Mouse (Mus musculus) embryonic facial prominence, embryonic 15.5 days (tissue): ENCODE data around the gene Pakap. TPM values are rescaled to one million over a fixed set of nuclear protein-coding genes. Genes with fewer than 3 reads are reported as not detected.

Experiments
- ATAC-seq: fragments of 200-750 bp; cut with Nextera tagmentation; 2 replicates; pipeline ENCODE4 v1.8.0; 2017; ENCODE audit warnings: low read depth, moderate TSS enrichment; ENCODE audit not compliant: insufficient number of reproducible peaks, low FRiP score, low TSS enrichment
- H3K27ac ChIP-seq: fragments of 300-500 bp; sonication (generic); replicated peaks from 2 replicates; pipeline ENCODE4 v1.5.1; 2015; ENCODE audit warnings: mild to moderate bottlenecking, inconsistent platforms
- H3K27me3 ChIP-seq: fragments of 300-500 bp; sonication (generic); 2 replicates; pipeline ENCODE4 v1.6.1; 2015; ENCODE audit warnings: inconsistent platforms
- H3K36me3 ChIP-seq: fragments of 300-500 bp; sonication (generic); 2 replicates; pipeline ENCODE4 v1.6.1; 2015; ENCODE audit warnings: mild to moderate bottlenecking, inconsistent platforms
- H3K4me1 ChIP-seq: fragments of 300-500 bp; sonication (generic); 2 replicates; pipeline ENCODE4 v1.6.1; 2015; ENCODE audit warnings: inconsistent platforms
- H3K4me2 ChIP-seq: fragments of 300-500 bp; sonication (generic); replicated peaks from 2 replicates; pipeline ENCODE4 v1.6.1; 2015; ENCODE audit warnings: mild to moderate bottlenecking, inconsistent platforms
- H3K4me3 ChIP-seq: fragments of 300-500 bp; sonication (generic); replicated peaks from 2 replicates; pipeline ENCODE4 v1.5.1; 2015; ENCODE audit warnings: mild to moderate bottlenecking, inconsistent platforms
- H3K9ac ChIP-seq: fragments of 300-500 bp; sonication (generic); 2 replicates; pipeline ENCODE4 v1.6.1; 2015; ENCODE audit warnings: inconsistent platforms
- H3K9me3 ChIP-seq: fragments of 300-500 bp; sonication (generic); replicated peaks from 2 replicates; pipeline ENCODE4 v1.6.1; 2016; ENCODE audit warnings: inconsistent platforms
- WGBS: fragments of 180-500 bp; shearing (Covaris S2); methylation state at CpG from one replicate; pipeline ENCODE4 v1.1.7; 2015; 5-methylcytosine and 5-hydroxymethylcytosine counted together
- polyA plus RNA-seq: library from polyadenylated mRNA; unstranded; fragments of >200 nt; fragmentation: Nextera tagmentation; extraction: Ambion mirVana; gene quantifications from 2 replicates; pipeline ENCODE4 v1.2.1, GENCODE M21; 2015

Pakap gene
- polyA plus RNA-seq, 1 experiment from 2014 or later = 27.6 TPM

DNA sequence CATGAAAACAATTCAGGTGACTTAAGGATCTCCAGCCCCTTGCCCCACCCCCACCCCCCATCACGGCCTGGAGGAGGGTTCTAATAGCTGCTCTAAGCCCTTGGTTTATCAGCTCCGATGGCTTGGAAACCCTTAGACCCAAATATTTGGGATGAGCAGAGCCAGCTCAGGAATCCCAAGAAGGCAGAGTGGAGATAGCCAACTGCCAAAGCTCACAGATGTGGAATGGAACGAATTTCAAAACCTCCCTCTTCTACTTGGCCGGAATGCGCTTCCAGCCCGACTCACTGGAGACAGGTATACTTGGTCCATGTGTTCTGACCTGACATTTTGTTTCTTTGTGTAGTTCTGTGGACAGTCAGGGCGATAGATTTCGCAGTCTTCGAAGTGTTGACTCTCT is 261.2 kb downstream of the Pakap start:
- Histone ChIP-seq H3K4me3 (no peak overlapping the region), H3K4me1 (peaks cover 17% of the 10 kb centered on the region), H3K36me3 (no peaks in the 10 kb centered on the region), H3K27me3 (no peaks in the 10 kb centered on the region), H3K9me3 (no peaks in the 10 kb centered on the region), H3K9ac (no peak overlapping the region), H3K4me2 (no peak overlapping the region), H3K27ac (no peak overlapping the region)
- no peak for ATAC-seq
- 68% methylated on average over 9 of the region's 9 CpGs for WGBS

DNA sequence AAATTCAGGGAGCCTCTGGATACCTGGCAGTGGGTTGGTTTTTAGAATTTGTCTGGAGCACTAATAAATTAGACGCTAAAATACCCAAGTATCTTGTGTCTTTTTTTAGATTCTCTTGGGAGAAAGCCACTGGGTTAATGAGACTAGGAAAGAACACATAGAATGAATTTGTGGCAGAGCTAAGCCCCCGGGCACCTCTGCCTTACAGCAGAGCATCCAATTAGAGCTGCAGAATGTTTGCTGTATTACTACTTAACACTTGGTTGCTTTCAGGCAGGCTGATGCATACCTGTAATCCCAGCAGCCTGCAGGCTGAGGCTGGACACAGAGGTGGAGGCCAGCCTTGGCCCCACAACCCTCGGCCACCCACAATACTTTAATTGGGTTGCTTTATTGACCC is 261.8 kb downstream of the Pakap start:
- H3K9me3 ChIP-seq = no peaks in the 10 kb centered on the region
- no peaks in the 10 kb centered on the region for H3K27me3 ChIP-seq
- no peaks in the 10 kb centered on the region for H3K36me3 ChIP-seq
- peaks cover 12% of the 10 kb centered on the region for H3K4me1 ChIP-seq
- H3K9ac ChIP-seq = no peak overlapping the region
- no peak overlapping the region for H3K4me2 ChIP-seq
- WGBS = 63% methylated on average over 3 of the region's 3 CpGs
- no peak overlapping the region for H3K4me3 ChIP-seq
- H3K27ac ChIP-seq = no peak overlapping the region
- ATAC-seq = no peak

DNA sequence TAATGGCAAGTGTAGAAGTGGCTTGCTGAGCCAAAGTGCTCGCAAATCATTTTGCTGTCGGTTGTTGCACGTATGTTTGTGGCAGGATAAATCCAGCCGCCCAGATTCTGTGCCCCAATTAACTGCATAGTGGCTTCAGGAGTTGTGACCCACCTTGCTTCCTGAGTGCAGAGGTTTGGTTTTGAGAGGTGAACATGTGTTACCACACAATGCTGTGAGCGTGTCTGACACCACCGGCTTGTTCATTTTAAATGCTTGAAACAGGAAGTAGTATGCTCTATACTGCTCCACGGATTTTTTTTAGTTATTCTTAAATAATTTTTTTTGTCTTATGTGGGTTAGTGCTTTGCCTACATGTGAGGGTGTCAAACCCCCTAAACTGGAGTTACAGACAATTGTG is 264.3 kb downstream of the Pakap start:
- Histone ChIP-seq H3K27ac (no peak overlapping the region), H3K4me2 (no peak overlapping the region), H3K4me1 (peaks cover 12% of the 10 kb centered on the region; the same call in 1 of the 2 replicates), H3K4me3 (no peak overlapping the region), H3K27me3 (no peaks in the 10 kb centered on the region), H3K9ac (no peak overlapping the region), H3K9me3 (no peaks in the 10 kb centered on the region), H3K36me3 (no peaks in the 10 kb centered on the region)
- ATAC-seq = no peak
- 37% methylated on average over 7 of the region's 7 CpGs for WGBS

DNA sequence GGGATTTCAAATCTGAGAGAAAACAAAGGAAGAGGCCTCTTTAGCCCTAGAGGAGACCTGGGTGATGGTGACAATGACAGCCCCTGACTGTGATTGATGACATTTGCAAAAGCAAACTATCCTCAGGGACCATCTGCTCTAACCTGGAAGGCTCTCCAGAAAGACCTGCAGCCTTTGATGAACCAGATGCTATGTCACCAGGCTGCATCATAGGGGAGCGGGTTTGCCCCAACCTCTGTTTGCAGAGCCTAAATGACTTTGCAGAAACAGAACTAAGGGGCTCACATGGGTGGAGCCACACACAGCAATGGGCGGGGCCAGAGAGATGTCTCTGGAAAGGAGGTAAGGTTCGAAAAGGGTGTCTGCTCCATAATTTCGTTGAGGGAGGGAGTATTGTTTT is 265.1 kb downstream of the Pakap start:
- 64% methylated on average over 4 of the region's 4 CpGs for WGBS

DNA sequence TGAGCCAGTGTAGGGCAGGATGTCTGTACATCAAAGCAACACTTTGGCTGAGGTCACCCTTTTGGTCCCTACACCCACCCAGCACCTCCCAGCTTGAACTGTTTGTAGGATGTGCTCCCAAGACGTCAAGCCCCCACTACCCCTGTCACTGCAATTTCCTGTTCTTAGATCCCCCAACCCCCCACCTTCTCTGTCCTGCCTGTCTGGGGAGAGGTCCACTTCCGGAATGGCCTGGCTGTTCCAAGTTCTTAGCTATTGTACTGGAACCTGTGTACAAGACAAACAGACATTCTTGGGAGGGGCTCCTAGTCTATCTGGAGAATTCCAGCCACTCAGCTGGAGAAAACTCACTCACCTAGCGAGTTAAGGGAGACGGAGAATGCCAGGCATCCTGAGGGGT is 266.2 kb downstream of the Pakap start:
- peaks cover 9% of the 10 kb centered on the region; the same call in 1 of the 2 replicates for H3K4me1 ChIP-seq
- no peak for ATAC-seq
- H3K27ac ChIP-seq = no peak overlapping the region
- WGBS = 63% methylated on average over 4 of the region's 4 CpGs
- H3K4me2 ChIP-seq = no peak overlapping the region
- H3K9me3 ChIP-seq = no peaks in the 10 kb centered on the region
- no peaks in the 10 kb centered on the region for H3K27me3 ChIP-seq
- no peak overlapping the region for H3K9ac ChIP-seq
- H3K36me3 ChIP-seq = no peaks in the 10 kb centered on the region
- H3K4me3 ChIP-seq = no peak overlapping the region

More for the DNA sequence above, 265.1 kb downstream of the Pakap start:
- no peak overlapping the region for H3K4me2 ChIP-seq
- H3K4me1 ChIP-seq = peaks cover 12% of the 10 kb centered on the region; the same call in 1 of the 2 replicates
- no peak overlapping the region for H3K4me3 ChIP-seq
- no peaks in the 10 kb centered on the region for H3K27me3 ChIP-seq
- H3K9ac ChIP-seq = no peak overlapping the region
- H3K36me3 ChIP-seq = no peaks in the 10 kb centered on the region
- ATAC-seq = no peak
- H3K27ac ChIP-seq = no peak overlapping the region
- no peaks in the 10 kb centered on the region for H3K9me3 ChIP-seq

DNA sequence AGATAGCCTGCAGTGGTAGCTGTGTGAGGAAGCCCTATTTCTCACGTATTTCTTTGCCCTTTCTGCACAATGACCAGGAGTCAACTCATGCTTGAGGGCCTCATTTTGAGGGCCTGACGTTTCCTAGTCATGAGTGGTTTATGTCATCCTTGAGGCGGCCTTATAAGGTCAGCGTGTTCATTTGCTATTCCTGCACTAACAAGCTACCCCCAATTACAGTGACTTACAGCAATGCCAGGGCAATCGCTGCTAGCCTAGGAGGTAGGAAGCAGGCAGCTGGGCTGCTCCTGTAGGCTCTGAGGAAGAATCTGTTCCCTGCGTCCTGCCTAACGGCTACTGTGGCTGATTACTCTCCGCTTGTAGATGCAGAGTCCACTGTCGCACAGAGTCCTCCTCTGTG is 269.1 kb downstream of the Pakap start:
- no peaks in the 10 kb centered on the region for H3K27me3 ChIP-seq
- peaks cover 6% of the 10 kb centered on the region; the same call in 1 of the 2 replicates for H3K4me1 ChIP-seq
- no peak for ATAC-seq
- no peak overlapping the region for H3K27ac ChIP-seq
- H3K4me2 ChIP-seq = no peak overlapping the region
- no peak overlapping the region for H3K9ac ChIP-seq
- no peaks in the 10 kb centered on the region for H3K9me3 ChIP-seq
- no peak overlapping the region for H3K4me3 ChIP-seq
- WGBS = 68% methylated on average over 9 of the region's 9 CpGs
- H3K36me3 ChIP-seq = no peaks in the 10 kb centered on the region

DNA sequence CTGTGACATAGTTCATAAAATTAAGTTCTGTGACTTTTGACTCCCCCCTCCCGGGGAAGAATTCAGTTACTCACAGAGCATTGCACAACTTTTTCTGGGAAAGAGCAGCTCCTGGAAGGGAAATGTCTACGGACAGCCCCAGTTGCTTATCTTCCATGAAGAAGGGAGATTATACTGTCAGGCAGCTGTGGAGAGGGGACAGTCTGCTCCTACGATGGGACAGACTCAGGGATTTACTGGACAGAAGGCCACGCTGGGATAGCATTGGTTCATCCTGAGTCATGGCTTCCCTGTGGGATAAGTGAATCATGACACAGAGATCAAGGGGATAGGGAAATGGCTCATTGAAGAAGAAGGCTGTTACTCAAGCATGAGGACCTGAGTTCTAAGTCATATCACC is 271.4 kb downstream of the Pakap start:
- Histone ChIP-seq H3K9ac (no peak overlapping the region), H3K36me3 (no peaks in the 10 kb centered on the region), H3K27ac (no peak overlapping the region), H3K9me3 (no peaks in the 10 kb centered on the region), H3K4me2 (no peak overlapping the region), H3K4me3 (no peak overlapping the region), H3K27me3 (no peaks in the 10 kb centered on the region), H3K4me1 (no peaks in the 10 kb centered on the region)
- WGBS = 73% methylated on average over 4 of the region's 4 CpGs
- no peak for ATAC-seq

DNA sequence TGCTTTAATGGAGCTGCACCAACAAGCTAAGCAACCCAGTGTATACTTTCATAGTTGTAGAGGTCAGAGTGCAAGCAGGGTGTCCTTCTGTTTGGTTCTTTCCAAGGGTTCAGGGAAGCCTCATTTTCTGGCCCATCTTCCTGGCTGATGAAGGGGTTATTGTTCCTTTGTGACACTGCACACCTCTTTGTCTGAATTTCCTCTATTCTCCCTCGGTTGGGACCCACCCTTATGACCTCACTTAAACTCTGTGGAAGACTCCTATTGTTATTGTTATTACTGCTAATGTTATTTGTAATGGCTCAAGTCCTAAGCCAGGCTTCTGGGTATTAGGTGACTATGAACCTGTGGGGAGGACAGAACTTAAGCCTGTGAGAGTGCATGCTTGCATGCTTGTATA is 273.9 kb downstream of the Pakap start:
- Histone ChIP-seq H3K9ac (no peak overlapping the region), H3K4me1 (peaks cover 24% of the 10 kb centered on the region), H3K9me3 (no peaks in the 10 kb centered on the region), H3K27ac (no peak overlapping the region), H3K4me3 (no peak overlapping the region), H3K36me3 (no peaks in the 10 kb centered on the region), H3K27me3 (no peaks in the 10 kb centered on the region), H3K4me2 (no peak overlapping the region)
- no peak for ATAC-seq
- 57% methylated on average over 1 of the region's 1 CpGs for WGBS

DNA sequence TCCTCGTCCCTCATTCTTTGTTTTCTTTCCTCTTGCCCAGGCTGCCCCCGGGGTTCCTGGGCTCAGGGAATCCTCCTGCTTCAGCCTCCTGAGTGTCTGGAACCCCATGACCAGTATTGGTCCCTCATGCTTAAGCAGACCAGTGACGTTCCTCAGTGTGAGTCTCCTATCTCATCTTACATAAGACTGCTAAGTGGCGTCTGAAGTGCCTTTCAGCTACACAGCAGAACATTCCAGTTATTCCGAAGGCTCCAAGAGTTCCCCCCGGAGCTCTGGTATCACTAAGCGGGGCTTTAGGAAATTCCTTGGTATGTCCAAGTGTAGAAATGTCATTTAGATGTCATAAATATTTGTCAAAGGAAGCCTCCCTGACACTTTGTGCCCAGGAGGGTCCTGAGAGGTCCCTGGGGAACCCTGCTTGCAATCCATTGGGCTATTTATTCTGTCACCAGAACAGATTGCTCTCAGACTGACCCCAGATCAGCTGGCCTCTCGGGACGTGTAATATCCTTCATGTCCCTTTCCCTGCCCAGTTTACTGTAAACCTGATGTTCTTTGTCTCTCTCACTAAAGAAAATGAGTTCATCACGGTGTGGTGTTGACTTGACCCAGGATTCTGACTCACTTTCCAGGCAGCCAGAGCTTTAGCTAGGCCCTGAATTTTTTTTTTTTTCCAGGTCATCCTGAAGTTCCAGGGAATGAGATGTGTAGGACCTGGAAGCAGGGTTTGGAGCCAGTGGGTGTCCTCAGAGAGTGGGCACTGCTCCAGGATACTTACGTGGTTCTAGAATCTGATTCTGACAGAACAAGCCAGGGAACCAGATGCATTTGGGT is 274.7 kb downstream of the Pakap start:
- no peak for ATAC-seq
- H3K36me3 ChIP-seq = no peaks in the 10 kb centered on the region
- no peak overlapping the region for H3K4me2 ChIP-seq
- no peak overlapping the region for H3K9ac ChIP-seq
- H3K4me1 ChIP-seq = peaks cover 31% of the 10 kb centered on the region
- no peak overlapping the region for H3K4me3 ChIP-seq
- H3K27me3 ChIP-seq = no peaks in the 10 kb centered on the region
- 78% methylated on average over 11 of the region's 11 CpGs for WGBS
- H3K27ac ChIP-seq = no peak overlapping the region
- H3K9me3 ChIP-seq = no peaks in the 10 kb centered on the region

DNA sequence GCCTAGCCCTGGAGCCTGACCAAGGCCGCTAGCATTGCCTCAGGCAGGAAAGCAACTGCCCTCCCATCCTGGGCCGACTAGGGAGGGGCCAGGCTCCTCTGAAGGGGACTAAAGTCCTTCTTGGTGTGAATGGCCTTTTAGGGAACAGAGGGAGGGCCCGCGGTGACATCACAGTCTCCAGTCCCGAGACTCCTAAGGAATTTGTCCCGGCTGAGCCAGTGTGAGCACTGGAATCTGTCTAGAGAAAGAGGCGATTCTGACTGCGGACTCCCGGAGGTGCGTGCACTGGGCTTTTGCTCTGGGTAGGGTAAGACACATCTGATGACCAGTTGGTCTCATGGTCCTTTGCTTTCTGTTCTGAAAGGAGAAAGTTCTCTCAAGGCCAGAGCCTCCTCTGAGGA is 277.1 kb downstream of the Pakap start:
- peak overlapping the region; percentile 42 for H3K4me2 ChIP-seq
- no peak overlapping the region for H3K9ac ChIP-seq
- no peaks in the 10 kb centered on the region for H3K27me3 ChIP-seq
- H3K36me3 ChIP-seq = no peaks in the 10 kb centered on the region
- H3K27ac ChIP-seq = peak overlapping the region; percentile 80
- peak; percentile 70 for ATAC-seq
- H3K9me3 ChIP-seq = no peaks in the 10 kb centered on the region
- peak overlapping the region; percentile 35 for H3K4me3 ChIP-seq
- WGBS = 9% methylated on average over 10 of the region's 10 CpGs
- H3K4me1 ChIP-seq = peaks cover 31% of the 10 kb centered on the region

DNA sequence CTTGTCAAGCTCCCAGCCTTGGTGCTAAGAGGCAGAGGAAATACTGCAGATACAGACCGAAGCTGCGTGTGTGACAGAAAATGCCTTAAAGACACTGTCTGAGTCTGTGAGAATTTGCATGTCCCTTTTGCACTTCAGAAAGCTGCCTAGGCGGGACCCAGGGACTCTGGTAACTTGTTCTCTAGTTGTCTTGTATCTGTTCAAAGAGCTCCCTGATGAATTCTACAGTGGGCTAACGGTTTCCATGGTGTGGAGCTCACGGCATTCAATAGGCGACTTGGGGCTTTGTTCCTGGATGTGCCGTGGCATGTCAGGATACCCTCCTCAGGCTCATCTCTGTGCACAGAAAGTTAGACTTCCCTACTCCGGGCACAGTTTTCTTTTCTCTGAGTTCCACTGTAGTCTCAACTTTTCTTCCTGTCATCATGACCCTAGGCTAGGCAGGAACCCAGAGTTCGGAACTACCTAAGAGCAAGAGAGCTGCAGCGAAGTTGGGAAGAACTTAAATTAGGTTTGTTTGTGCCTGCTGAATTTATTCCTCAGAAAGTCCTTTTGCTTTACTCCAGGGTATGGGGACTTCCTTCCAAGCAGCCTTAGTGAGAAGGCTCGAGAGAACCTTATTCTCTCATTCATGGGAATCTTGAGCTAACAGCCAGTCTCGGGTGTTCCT is 277.7 kb downstream of the Pakap start:
- Histone ChIP-seq H3K9me3 (no peaks in the 10 kb centered on the region), H3K9ac (no peak overlapping the region), H3K4me3 (peak overlapping the region; percentile 35), H3K27me3 (no peaks in the 10 kb centered on the region), H3K27ac (peak overlapping the region; percentile 80), H3K4me2 (peak overlapping the region; percentile 42), H3K36me3 (no peaks in the 10 kb centered on the region), H3K4me1 (peaks cover 31% of the 10 kb centered on the region)
- WGBS = 18% methylated on average over 12 of the region's 12 CpGs
- no peak for ATAC-seq
